Mouse (Mus musculus) erythroblast, embryonic 14.5 days (primary cell): ENCODE results near the gene Ctdsp1.

ENCODE experiments used
- GATA1 ChIP-seq: IDR thresholded peaks from 2 replicates; pipeline ENCODE4 v1.6.1; 2012; ENCODE audit warnings: low read length, inconsistent platforms, mixed read lengths
- TAL1 ChIP-seq: IDR thresholded peaks from 3 replicates; pipeline ENCODE4 v1.6.1; 2012; ENCODE audit warnings: low read length, inconsistent platforms, mixed read lengths

DNA sequence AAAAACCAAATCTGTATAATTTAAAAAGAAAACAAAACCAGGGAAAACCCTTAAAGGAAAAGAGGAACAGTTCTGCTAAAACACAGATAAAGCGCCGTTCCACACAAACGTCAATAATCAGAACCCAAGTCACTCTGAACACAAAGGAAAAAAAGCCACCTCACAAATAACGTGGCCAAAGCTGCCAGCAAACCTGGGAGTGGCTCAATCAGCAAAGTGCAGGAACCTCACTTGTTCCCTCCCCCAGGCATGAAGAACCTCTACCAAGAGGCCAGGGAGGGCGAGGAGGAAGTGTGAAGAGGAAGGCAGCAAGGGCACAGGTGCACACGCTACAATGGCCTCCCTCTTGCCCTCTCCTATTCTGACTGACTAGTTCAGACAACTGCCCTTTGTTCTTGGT, 44.3 kb downstream of the Ctdsp1 start:
- no peak for TF ChIP-seq GATA1
- TF ChIP-seq TAL1: no peak
